Mouse (Mus musculus) ES-E14 (cell line): Measurements from ENCODE around the gene Pkp1. TPM values are rescaled to one million over a fixed set of nuclear protein-coding genes. Genes with fewer than 3 reads are reported as not detected.

Experiments
- DNase-seq: peaks from one replicate; pipeline ENCODE4 v3.0.0-alpha.2; 2013; ENCODE audit warnings: low read depth, low spot score
- H3K27ac ChIP-seq: 2 replicates; pipeline ENCODE4 v1.5.1; 2012; ENCODE audit warnings: low read depth, mild to moderate bottlenecking, low read length, moderate library complexity, mixed read lengths; ENCODE audit not compliant: poor library complexity, insufficient read depth, severe bottlenecking
- H3K36me3 ChIP-seq: 2 replicates; pipeline ENCODE4 v1.6.1; 2012; ENCODE audit warnings: mild to moderate bottlenecking, low read length, moderate library complexity, mixed read lengths; ENCODE audit not compliant: control insufficient read depth, poor library complexity, insufficient read depth, severe bottlenecking
- H3K4me1 ChIP-seq, 2 experiments: fragments of 150-350 bp in 1 of 2; sonication (generic) in 1 of 2; 2 replicates each; pipeline ENCODE4 v1.6.1; 2012; ENCODE audit warnings: low read length in 2 of 2, mild to moderate bottlenecking in 1 of 2, mixed read lengths in 1 of 2; ENCODE audit not compliant: control insufficient read depth in 2 of 2, insufficient read depth in 2 of 2, poor library complexity in 1 of 2
- H3K4me3 ChIP-seq, 2 experiments: fragments of 150-350 bp in 1 of 2; sonication (generic) in 1 of 2; 2 replicates each; pipeline ENCODE4 v1.5.1; 2012; ENCODE audit warnings: low read length in 2 of 2, low read depth in 1 of 2, mild to moderate bottlenecking in 1 of 2, mixed read lengths in 1 of 2; ENCODE audit not compliant: insufficient read depth in 1 of 2, poor library complexity in 1 of 2, severe bottlenecking in 1 of 2
- H3K9ac ChIP-seq: 2 replicates; pipeline ENCODE4 v1.6.1; 2012; ENCODE audit warnings: low read depth, mild to moderate bottlenecking, low read length, mixed read lengths; ENCODE audit not compliant: poor library complexity, insufficient read depth, severe bottlenecking
- H3K9me3 ChIP-seq: fragments of 150-350 bp; sonication (generic); 2 replicates; pipeline ENCODE4 v1.6.1; 2012; ENCODE audit warnings: low read depth, mild to moderate bottlenecking, low read length; ENCODE audit not compliant: control insufficient read depth, insufficient read depth
- CHD2 ChIP-seq: IDR thresholded peaks from 2 replicates; pipeline ENCODE4 v1.6.1; 2014; ENCODE audit warnings: mild to moderate bottlenecking, low read depth, low read length, inconsistent platforms
- HCFC1 ChIP-seq: IDR thresholded peaks from 2 replicates; pipeline ENCODE4 v1.6.1; 2012; ENCODE audit warnings: low read length, inconsistent platforms, borderline replicate concordance; ENCODE audit not compliant: insufficient read depth
- MAFK ChIP-seq: IDR thresholded peaks from 2 replicates; pipeline ENCODE4 v1.6.1; 2014; ENCODE audit warnings: mild to moderate bottlenecking, low read depth, low read length, inconsistent platforms; ENCODE audit not compliant: insufficient read depth
- ZC3H11A ChIP-seq: IDR thresholded peaks from 2 replicates; pipeline ENCODE4 v1.6.1; 2012; ENCODE audit warnings: low read depth, mild to moderate bottlenecking, inconsistent platforms, low read length, borderline replicate concordance
- ZNF384 ChIP-seq: IDR thresholded peaks from 2 replicates; pipeline ENCODE4 v1.6.1; 2012; ENCODE audit warnings: low read depth, low read length, inconsistent platforms
- in situ Hi-C, 2 experiments: fragments of 600-800 bp; cut with MboI; formaldehyde crosslinking; loops; one replicate each; pipeline ENCODE4 v1.15.1; 2025; ENCODE audit warnings: low sequenced_read_pairs in 2 of 2, inconsistent platforms in 1 of 2; ENCODE audit not compliant: unreplicated experiment in 2 of 2
- total RNA-seq: library from RNA; depleted of rRNA; stranded (reverse); fragments of 300-350 nt; gene quantifications from 2 replicates; pipeline ENCODE4 v1.2.3, GENCODE M21; 2012

Pkp1 gene
- total RNA-seq, 1 experiment = 0.09 TPM

DNA sequence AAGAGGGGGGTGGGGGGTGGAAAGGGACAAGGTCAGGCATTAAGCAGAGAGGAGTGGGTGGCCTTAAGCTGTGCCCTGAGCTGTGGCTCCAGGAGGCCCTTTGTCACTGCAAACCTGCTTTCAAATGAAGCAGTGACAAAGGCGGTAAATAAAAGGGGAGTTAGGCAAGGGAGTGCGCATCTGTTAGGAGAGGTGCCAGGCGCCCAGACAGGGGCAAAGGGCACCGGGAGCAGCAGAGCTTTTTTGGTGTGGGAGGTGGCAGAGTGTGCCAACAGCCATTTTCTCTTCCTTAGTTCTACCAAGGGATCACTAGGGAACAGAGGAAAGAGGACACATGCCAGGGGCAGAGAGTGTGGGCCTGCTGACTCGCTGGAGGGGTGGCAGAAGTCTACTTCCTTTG lies 1.8 kb downstream of the Pkp1 start:
- no peak overlapping the region for H3K27ac ChIP-seq

DNA sequence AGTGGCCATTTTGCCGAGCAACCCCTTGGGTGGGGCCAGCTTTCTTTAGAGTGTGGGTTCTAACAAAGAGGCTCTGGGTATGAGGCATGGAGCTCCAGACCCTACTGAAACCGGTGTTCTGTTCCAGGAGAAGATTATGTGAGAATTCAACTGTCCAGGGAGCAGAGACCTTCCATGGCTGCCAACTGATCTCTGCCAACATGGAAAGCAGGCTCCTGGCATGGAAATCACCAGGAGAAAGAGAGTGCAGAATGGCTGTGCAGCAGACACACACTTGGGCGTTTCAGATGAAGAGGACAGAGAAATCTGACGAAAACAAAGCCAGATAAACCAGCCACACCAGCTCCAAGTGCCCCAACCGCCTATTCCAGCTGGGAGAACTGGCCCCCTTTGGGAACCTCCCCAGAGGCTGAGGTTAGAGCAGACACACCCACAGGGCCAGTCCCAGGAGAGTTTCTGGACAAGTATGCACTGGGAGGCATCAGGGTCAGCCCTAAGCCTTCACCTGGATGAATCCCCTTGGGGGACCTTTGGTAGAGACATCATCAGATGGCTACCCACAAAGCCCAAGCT lies 2.4 kb downstream of the Pkp1 start:
- in situ Hi-C loops = no loop called here
- no peaks in the 10 kb centered on the region for H3K36me3 ChIP-seq
- H3K4me3 ChIP-seq = no peak overlapping the region
- no peak for DNase-seq
- TF ChIP-seq CHD2 (no peak), MAFK (no peak), ZNF384 (no peak), HCFC1 (no peak), ZC3H11A (no peak)
- no peaks in the 10 kb centered on the region; a peak in 1 of 4 replicates for H3K4me1 ChIP-seq
- H3K27ac ChIP-seq = no peak overlapping the region
- no peak overlapping the region for H3K9ac ChIP-seq
- H3K9me3 ChIP-seq = no peaks in the 10 kb centered on the region

More for the DNA sequence above, 1.8 kb downstream of the Pkp1 start:
- Histone ChIP-seq H3K9me3 (no peaks in the 10 kb centered on the region), H3K9ac (no peak overlapping the region), H3K36me3 (no peaks in the 10 kb centered on the region), H3K4me1 (no peaks in the 10 kb centered on the region; a peak in 1 of 4 replicates), H3K4me3 (no peak overlapping the region)
- TF ChIP-seq ZNF384 (no peak), CHD2 (no peak), HCFC1 (no peak), MAFK (no peak), ZC3H11A (no peak)
- no peak for DNase-seq
- in situ Hi-C loops = no loop called here

GRCm38 (mm10) chr1:135913657-135914056 lies 5.3 kb downstream of the Pkp1 start:
- H3K9me3 ChIP-seq = no peaks in the 10 kb centered on the region
- TF ChIP-seq ZNF384 (no peak), CHD2 (no peak), ZC3H11A (no peak), MAFK (no peak), HCFC1 (no peak)
- H3K9ac ChIP-seq = no peak overlapping the region
- H3K36me3 ChIP-seq = no peaks in the 10 kb centered on the region
- no peak overlapping the region for H3K4me3 ChIP-seq
- H3K27ac ChIP-seq = no peak overlapping the region
- no peaks in the 10 kb centered on the region; a peak in 1 of 4 replicates for H3K4me1 ChIP-seq
- in situ Hi-C loops = no loop called here
- DNase-seq = no peak

- Histone ChIP-seq H3K36me3 (no peaks in the 10 kb centered on the region), H3K9me3 (no peaks in the 10 kb centered on the region), H3K9ac (no peak overlapping the region), H3K27ac (no peak overlapping the region), H3K4me3 (no peak overlapping the region), H3K4me1 (no peaks in the 10 kb centered on the region)
- no peak for DNase-seq
- TF ChIP-seq ZNF384 = no peak
- no peak for TF ChIP-seq ZC3H11A
- TF ChIP-seq CHD2 = no peak
- no peak for TF ChIP-seq HCFC1
- TF ChIP-seq MAFK = no peak
- in situ Hi-C loops = no loop called here
Measured at GRCm38 (mm10) chr1:135909381-135909780, 9.6 kb downstream of the Pkp1 start.

- in situ Hi-C loops = no loop called here
Measured at GRCm38 (mm10) chr1:135906736-135907135, 12.3 kb downstream of the Pkp1 start.

More at GRCm38 (mm10) chr1:135906736-135907135, 12.3 kb downstream of the Pkp1 start:
- TF ChIP-seq CHD2 (no peak), MAFK (no peak), HCFC1 (no peak), ZNF384 (no peak), ZC3H11A (no peak)
- Histone ChIP-seq H3K9ac (no peak overlapping the region), H3K4me3 (no peak overlapping the region), H3K4me1 (no peaks in the 10 kb centered on the region), H3K36me3 (no peaks in the 10 kb centered on the region), H3K9me3 (no peaks in the 10 kb centered on the region), H3K27ac (no peak overlapping the region)
- no peak for DNase-seq
